Mouse (Mus musculus): ENCODE data around the gene Mtnr1a.
A peak's percentile ranks its signal among the peaks of the same experiment; 100 is the strongest.

Mtnr1a gene

DNA sequence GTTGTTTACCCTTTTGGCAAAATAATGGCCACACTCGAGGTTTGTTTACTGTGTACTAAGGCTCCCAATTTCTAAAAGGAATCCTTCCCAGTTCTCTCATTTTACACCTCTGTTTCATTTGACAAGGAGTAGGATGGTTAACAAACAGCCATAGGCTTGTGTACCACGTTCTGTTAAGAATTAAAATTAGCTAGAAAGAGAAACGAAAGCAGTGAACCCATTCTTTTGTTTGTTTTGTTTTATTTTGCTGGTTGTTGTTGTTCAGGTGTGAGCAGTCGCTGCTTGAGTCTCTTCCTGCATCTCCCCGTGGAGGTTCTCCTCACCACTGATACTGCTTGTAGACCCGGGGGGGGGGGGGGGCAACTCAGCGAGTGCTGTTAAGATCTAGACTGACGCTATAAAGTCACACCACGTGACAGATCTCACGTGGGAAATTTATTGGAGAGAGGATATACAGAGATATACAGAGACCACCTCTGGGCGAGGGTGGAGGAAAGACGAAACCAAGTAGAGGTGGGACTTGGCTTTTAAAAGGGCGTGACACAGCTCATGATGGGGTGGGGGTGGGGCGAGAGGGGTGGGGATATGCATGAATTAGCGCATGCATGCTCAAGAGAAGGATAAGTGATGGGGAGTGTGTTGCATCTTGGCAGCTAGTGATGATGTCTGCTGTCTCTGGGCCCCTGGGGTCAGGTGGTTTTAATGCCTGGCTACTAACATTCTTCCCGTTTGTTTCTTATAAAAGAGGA lies 41.3 kb downstream of the Mtnr1a start:
- no peak for DNase-seq (ENCODE audit: low spot score)

DNA sequence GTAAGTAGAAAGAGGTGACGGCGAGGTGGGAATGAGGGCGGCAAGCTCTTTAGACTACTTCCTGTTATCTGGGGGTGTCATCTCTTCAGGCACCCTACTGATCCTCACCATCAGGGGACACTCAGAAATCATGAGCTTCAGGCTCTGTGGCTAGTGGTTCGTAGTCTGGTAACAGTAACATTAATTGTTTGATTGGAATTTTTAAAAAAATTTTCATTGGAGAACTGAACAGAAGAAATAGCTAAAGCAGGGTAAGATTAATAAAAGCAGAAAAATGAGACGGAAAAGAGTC lies 41.8 kb downstream of the Mtnr1a start:
- DNase-seq (ENCODE audit: low spot score): no peak

DNA sequence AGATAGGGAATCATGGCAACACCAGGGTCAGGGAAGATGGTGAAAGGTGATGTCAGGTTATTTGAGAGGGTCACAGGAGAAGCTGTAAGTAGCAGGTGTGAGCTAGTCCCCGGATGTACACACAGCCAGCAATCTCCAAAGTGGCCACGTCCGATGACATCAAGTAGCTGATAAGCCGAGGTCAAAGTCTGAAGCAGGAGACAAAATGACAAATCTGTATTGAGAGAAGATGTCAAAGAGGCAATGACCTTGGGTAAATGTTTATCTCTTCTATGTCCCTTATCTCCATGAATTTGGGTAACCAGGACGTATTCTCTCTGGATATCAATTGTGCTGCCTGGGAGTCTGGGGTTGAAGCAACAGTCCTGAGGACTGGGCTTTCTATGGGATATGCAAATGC lies 42.9 kb downstream of the Mtnr1a start:
- no peak for DNase-seq (ENCODE audit: low spot score)

DNA sequence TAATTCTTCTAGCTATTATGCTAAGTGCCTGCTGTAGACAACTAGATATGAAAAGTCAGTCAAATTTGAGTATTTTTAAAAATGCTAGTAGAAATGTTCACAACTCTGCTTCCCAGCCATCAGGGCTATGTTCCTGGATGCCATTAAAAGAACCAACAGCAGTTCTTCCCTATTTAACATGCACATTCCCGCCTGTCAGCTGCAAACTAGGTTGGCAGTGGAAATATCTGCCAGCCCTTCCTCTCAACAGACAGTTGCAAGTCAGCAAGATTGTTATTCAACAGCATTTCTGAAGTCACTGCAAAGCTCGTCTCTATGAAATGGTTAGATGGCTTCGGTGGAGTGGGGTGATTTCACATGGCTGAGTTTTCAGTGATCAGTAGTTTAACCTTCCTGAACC lies 48.7 kb downstream of the Mtnr1a start:
- DNase-seq (ENCODE audit: low spot score): no peak

DNA sequence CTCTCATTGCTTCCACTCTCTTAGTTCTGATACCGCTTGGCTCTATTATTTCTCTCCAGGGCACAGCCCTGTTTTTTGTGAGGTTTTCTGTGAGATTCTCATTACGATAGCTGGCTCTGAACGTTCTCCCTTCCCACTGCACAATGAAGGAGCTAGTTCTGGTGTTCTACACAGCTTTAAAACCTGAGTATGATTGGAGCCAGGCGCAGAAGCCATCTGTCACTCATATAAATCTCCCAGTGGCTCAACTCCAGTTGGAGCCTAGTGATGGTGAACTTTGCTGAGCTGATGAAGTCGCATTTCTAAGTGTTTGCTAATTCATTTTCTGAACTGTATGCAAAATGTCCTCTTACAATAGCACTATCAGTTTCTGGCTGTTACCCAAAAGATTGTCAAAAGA lies 56.7 kb downstream of the Mtnr1a start:
- DNase-seq (ENCODE audit: low spot score): peak; percentile 3
